Mouse (Mus musculus): ENCODE measurements around the gene Abhd6. TPM values are rescaled to one million over a fixed set of nuclear protein-coding genes. Genes with fewer than 3 reads are reported as not detected.
A peak's percentile ranks its signal among the peaks of the same experiment; 100 is the strongest.

Gene Abhd6
- polyA plus RNA-seq, 1 experiment from 2014 or later, result 15.5 TPM

- H3K9ac ChIP-seq (ENCODE audit: low read length), result no peak overlapping the region
- no peak overlapping the region for H3K4me3 ChIP-seq (ENCODE audit: low read depth, low read length)
- no peak for DNase-seq (ENCODE audit: low spot score)
- H3K27me3 ChIP-seq (replicated peaks; ENCODE audit: control insufficient read depth, insufficient read depth, low read length), result no peaks in the 10 kb centered on the region
- no peak overlapping the region for H3K27ac ChIP-seq (ENCODE audit: low read depth)
- WGBS, result 92% methylated on average over 6 of the region's 6 CpGs
- peaks cover 17% of the 10 kb centered on the region for H3K36me3 ChIP-seq (ENCODE audit: control insufficient read depth, insufficient read depth, low read length)
- H3K4me2 ChIP-seq (ENCODE audit: low read length), result no peak overlapping the region
- no peak for ATAC-seq (replicated peaks; ENCODE audit: low FRiP score, low TSS enrichment, low read depth)
- no peaks in the 10 kb centered on the region for H3K4me1 ChIP-seq (replicated peaks; ENCODE audit: control insufficient read depth, insufficient read depth, low read length)
- H3K9me3 ChIP-seq (ENCODE audit: control insufficient read depth, low read length), result no peaks in the 10 kb centered on the region
Measured at GRCm38 (mm10) chr14:8046839-8047238, 44.1 kb downstream of the Abhd6 start.

DNA sequence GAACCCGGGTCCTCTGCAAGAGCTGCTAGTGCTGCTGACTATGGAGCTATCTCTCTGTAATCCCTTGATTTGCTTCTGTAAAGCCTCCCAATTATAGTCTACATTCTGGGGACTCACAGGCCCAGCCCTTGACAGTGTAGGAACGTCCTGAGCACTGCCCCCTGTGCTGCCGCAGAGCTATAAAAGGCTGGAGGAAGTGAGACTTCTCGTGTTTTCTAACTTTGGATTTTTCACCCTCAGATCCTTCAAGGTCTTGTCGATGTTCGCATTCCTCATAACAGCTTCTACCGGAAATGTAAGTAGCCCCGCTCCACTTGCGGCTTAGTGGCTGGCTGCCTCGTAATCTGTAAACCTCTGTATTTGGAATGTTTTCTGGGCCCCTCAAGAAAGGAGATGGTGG is 46.6 kb downstream of the Abhd6 start:
- H3K9me3 ChIP-seq (ENCODE audit: control insufficient read depth, low read length), result no peaks in the 10 kb centered on the region
- no peaks in the 10 kb centered on the region for H3K27me3 ChIP-seq (replicated peaks; ENCODE audit: control insufficient read depth, insufficient read depth, low read length)
- ATAC-seq (replicated peaks; ENCODE audit: low FRiP score, low TSS enrichment, low read depth), result no peak
- no peaks in the 10 kb centered on the region for H3K4me1 ChIP-seq (replicated peaks; ENCODE audit: control insufficient read depth, insufficient read depth, low read length)
- DNase-seq (ENCODE audit: low spot score), result no peak
- no peak overlapping the region for H3K27ac ChIP-seq (ENCODE audit: low read depth)
- H3K4me2 ChIP-seq (ENCODE audit: low read length), result no peak overlapping the region
- peaks cover 17% of the 10 kb centered on the region for H3K36me3 ChIP-seq (ENCODE audit: control insufficient read depth, insufficient read depth, low read length)
- 88% methylated on average over 10 of the region's 10 CpGs for WGBS
- H3K9ac ChIP-seq (ENCODE audit: low read length), result no peak overlapping the region
- no peak overlapping the region for H3K4me3 ChIP-seq (ENCODE audit: low read depth, low read length)

- Histone ChIP-seq H3K27ac (ENCODE audit: low read depth) (no peak overlapping the region), H3K4me3 (ENCODE audit: low read depth, low read length) (no peak overlapping the region), H3K36me3 (ENCODE audit: control insufficient read depth, insufficient read depth, low read length) (peaks cover 13% of the 10 kb centered on the region), H3K27me3 (replicated peaks; ENCODE audit: control insufficient read depth, insufficient read depth, low read length) (no peaks in the 10 kb centered on the region), H3K4me2 (ENCODE audit: low read length) (no peak overlapping the region), H3K9me3 (ENCODE audit: control insufficient read depth, low read length) (no peaks in the 10 kb centered on the region), H3K9ac (ENCODE audit: low read length) (no peak overlapping the region), H3K4me1 (replicated peaks; ENCODE audit: control insufficient read depth, insufficient read depth, low read length) (no peaks in the 10 kb centered on the region)
- ATAC-seq (replicated peaks; ENCODE audit: low FRiP score, low TSS enrichment, low read depth) (no peak), DNase-seq (ENCODE audit: low spot score) (no peak)
- 94% methylated on average over 2 of the region's 2 CpGs for WGBS
Measured at GRCm38 (mm10) chr14:8051869-8052268, 49.2 kb downstream of the Abhd6 start.

DNA sequence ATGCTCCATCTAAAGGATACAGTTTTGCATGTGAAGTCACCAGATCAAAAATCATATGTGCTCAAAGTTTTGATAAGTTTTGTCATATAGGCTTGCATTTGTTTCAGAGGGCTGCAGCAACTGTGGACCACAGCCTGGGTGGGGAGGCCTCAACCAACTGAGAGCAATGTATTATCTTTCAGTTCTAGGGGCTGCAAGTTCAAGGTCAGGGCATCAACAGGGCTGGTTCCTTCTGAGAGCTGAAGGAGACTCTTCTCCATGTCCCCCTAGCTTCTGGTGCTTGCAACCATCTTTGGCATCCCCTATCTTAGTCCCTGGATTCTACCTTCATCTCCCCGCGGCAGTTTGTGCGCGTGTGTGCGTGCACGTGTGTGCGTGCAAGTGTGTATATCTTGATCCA is 50.0 kb downstream of the Abhd6 start:
- Histone ChIP-seq H3K4me2 (ENCODE audit: low read length) (no peak overlapping the region), H3K36me3 (ENCODE audit: control insufficient read depth, insufficient read depth, low read length) (peaks cover 9% of the 10 kb centered on the region), H3K4me1 (replicated peaks; ENCODE audit: control insufficient read depth, insufficient read depth, low read length) (no peaks in the 10 kb centered on the region), H3K9me3 (ENCODE audit: control insufficient read depth, low read length) (no peaks in the 10 kb centered on the region), H3K27me3 (replicated peaks; ENCODE audit: control insufficient read depth, insufficient read depth, low read length) (no peaks in the 10 kb centered on the region), H3K27ac (ENCODE audit: low read depth) (no peak overlapping the region), H3K9ac (ENCODE audit: low read length) (no peak overlapping the region), H3K4me3 (ENCODE audit: low read depth, low read length) (no peak overlapping the region)
- ATAC-seq (replicated peaks; ENCODE audit: low FRiP score, low TSS enrichment, low read depth) (no peak), DNase-seq (ENCODE audit: low spot score) (no peak)
- 96% methylated on average over 7 of the region's 7 CpGs for WGBS

GRCm38 (mm10) chr14:8054310-8055102 is 51.8 kb downstream of the Abhd6 start:
- ATAC-seq (replicated peaks; ENCODE audit: low FRiP score, low TSS enrichment, low read depth), result peak; percentile 60; the same call in 1 of the 2 replicates

DNA sequence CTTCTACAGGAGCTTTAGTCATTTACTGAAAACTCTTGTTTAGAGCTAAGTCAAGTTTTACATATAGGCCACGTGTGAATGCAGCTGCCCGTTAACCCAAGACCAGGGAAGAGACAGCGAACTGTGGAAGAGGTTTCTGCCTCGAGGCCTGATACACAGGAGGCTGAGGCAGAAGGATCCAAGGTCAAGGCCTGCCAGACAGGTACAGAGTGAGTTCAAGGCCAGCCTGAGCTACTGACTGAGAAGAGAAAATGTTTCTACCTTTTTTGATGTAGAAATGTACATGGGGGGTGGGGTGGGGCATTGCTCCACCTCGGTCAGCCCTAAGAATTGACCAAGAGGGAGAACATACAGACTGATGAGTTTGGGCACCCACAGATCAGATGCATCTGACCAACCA is 53.4 kb downstream of the Abhd6 start:
- ATAC-seq (replicated peaks; ENCODE audit: low FRiP score, low TSS enrichment, low read depth), result no peak

More at GRCm38 (mm10) chr14:8054310-8055102, 51.8 kb downstream of the Abhd6 start:
- H3K4me3 ChIP-seq (ENCODE audit: low read depth, low read length), result no peak overlapping the region
- H3K4me2 ChIP-seq (ENCODE audit: low read length), result no peak overlapping the region
- no peak for DNase-seq (ENCODE audit: low spot score)
- no peaks in the 10 kb centered on the region for H3K27me3 ChIP-seq (replicated peaks; ENCODE audit: control insufficient read depth, insufficient read depth, low read length)
- no peaks in the 10 kb centered on the region for H3K9me3 ChIP-seq (ENCODE audit: control insufficient read depth, low read length)
- peaks cover 9% of the 10 kb centered on the region for H3K36me3 ChIP-seq (ENCODE audit: control insufficient read depth, insufficient read depth, low read length)
- H3K9ac ChIP-seq (ENCODE audit: low read length), result no peak overlapping the region
- no peak overlapping the region for H3K27ac ChIP-seq (ENCODE audit: low read depth)
- WGBS, result 39% methylated on average over 17 of the region's 17 CpGs
- no peaks in the 10 kb centered on the region for H3K4me1 ChIP-seq (replicated peaks; ENCODE audit: control insufficient read depth, insufficient read depth, low read length)

DNA sequence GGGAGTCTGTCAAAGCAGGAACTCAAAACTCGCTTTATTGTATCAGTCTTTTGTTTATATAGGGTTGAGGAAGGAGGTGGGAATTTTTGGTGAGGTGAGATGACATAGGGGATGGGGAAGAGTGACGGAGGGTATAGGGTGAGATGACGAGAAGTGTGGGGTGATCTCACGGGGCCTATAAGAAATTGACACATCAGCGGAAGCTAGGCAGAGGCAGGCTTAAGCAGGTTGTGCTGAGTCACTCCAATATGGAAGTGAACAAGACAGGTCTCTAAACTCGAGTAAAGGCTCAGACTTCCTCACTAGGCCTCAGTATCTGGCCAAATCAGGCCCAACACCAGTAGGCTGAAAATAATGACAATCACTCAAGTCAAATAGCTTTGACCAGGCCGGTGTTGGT is 57.2 kb downstream of the Abhd6 start:
- DNase-seq (ENCODE audit: low spot score), result no peak
- Histone ChIP-seq H3K9me3 (ENCODE audit: control insufficient read depth, low read length) (no peaks in the 10 kb centered on the region), H3K27ac (ENCODE audit: low read depth) (no peak overlapping the region), H3K27me3 (replicated peaks; ENCODE audit: control insufficient read depth, insufficient read depth, low read length) (no peaks in the 10 kb centered on the region), H3K4me1 (replicated peaks; ENCODE audit: control insufficient read depth, insufficient read depth, low read length) (peaks cover 6% of the 10 kb centered on the region; the same call in 1 of the 2 replicates), H3K36me3 (ENCODE audit: control insufficient read depth, insufficient read depth, low read length) (no peaks in the 10 kb centered on the region), H3K9ac (ENCODE audit: low read length) (no peak overlapping the region), H3K4me3 (ENCODE audit: low read depth, low read length) (no peak overlapping the region), H3K4me2 (ENCODE audit: low read length) (no peak overlapping the region)
- ATAC-seq (replicated peaks; ENCODE audit: low FRiP score, low TSS enrichment, low read depth), result no peak
- 92% methylated on average over 7 of the region's 7 CpGs for WGBS

More for the DNA sequence above, 53.4 kb downstream of the Abhd6 start:
- no peak overlapping the region for H3K27ac ChIP-seq (ENCODE audit: low read depth)
- no peaks in the 10 kb centered on the region for H3K36me3 ChIP-seq (ENCODE audit: control insufficient read depth, insufficient read depth, low read length)
- no peak overlapping the region for H3K4me3 ChIP-seq (ENCODE audit: low read depth, low read length)
- H3K27me3 ChIP-seq (replicated peaks; ENCODE audit: control insufficient read depth, insufficient read depth, low read length), result no peaks in the 10 kb centered on the region
- no peaks in the 10 kb centered on the region for H3K4me1 ChIP-seq (replicated peaks; ENCODE audit: control insufficient read depth, insufficient read depth, low read length)
- H3K9me3 ChIP-seq (ENCODE audit: control insufficient read depth, low read length), result no peaks in the 10 kb centered on the region
- DNase-seq (ENCODE audit: low spot score), result no peak
- 89% methylated on average over 5 of the region's 5 CpGs for WGBS
- no peak overlapping the region for H3K4me2 ChIP-seq (ENCODE audit: low read length)
- no peak overlapping the region for H3K9ac ChIP-seq (ENCODE audit: low read length)

GRCm38 (mm10) chr14:8062076-8062475 is 59.4 kb downstream of the Abhd6 start:
- Histone ChIP-seq H3K9ac (ENCODE audit: low read length) (no peak overlapping the region), H3K9me3 (ENCODE audit: control insufficient read depth, low read length) (no peaks in the 10 kb centered on the region), H3K4me2 (ENCODE audit: low read length) (no peak overlapping the region), H3K27me3 (replicated peaks; ENCODE audit: control insufficient read depth, insufficient read depth, low read length) (no peaks in the 10 kb centered on the region), H3K27ac (ENCODE audit: low read depth) (no peak overlapping the region), H3K4me1 (replicated peaks; ENCODE audit: control insufficient read depth, insufficient read depth, low read length) (peaks cover 6% of the 10 kb centered on the region; the same call in 1 of the 2 replicates), H3K4me3 (ENCODE audit: low read depth, low read length) (no peak overlapping the region), H3K36me3 (ENCODE audit: control insufficient read depth, insufficient read depth, low read length) (no peaks in the 10 kb centered on the region)
- WGBS, result 28% methylated on average over 3 of the region's 3 CpGs
- ATAC-seq (replicated peaks; ENCODE audit: low FRiP score, low TSS enrichment, low read depth), result no peak
- DNase-seq (ENCODE audit: low spot score), result no peak
